Mouse (Mus musculus) forebrain, embryonic 12.5 days (tissue): ENCODE results near the gene Schip1. TPM values are rescaled to one million over a fixed set of nuclear protein-coding genes. Genes with fewer than 3 reads are reported as not detected.

Source experiments
- ATAC-seq: fragments of 200-750 bp; cut with Nextera tagmentation; 2 replicates; pipeline ENCODE4 v1.8.0; 2017; ENCODE audit warnings: moderate TSS enrichment; ENCODE audit not compliant: low FRiP score
- H3K27ac ChIP-seq: fragments of 300-500 bp; sonication (generic); 2 replicates; pipeline ENCODE4 v1.5.1; 2016; ENCODE audit warnings: mild to moderate bottlenecking
- H3K27me3 ChIP-seq: fragments of 300-500 bp; sonication (generic); 2 replicates; pipeline ENCODE4 v1.6.1; 2016; ENCODE audit warnings: mild to moderate bottlenecking
- H3K36me3 ChIP-seq: fragments of 300-500 bp; sonication (generic); replicated peaks from 2 replicates; pipeline ENCODE4 v1.6.1; 2016; ENCODE audit warnings: mild to moderate bottlenecking
- H3K4me1 ChIP-seq: fragments of 300-500 bp; sonication (generic); 2 replicates; pipeline ENCODE4 v1.6.1; 2016
- H3K4me2 ChIP-seq: fragments of 300-500 bp; sonication (generic); 2 replicates; pipeline ENCODE4 v1.6.1; 2016; ENCODE audit warnings: mild to moderate bottlenecking, moderate library complexity
- H3K4me3 ChIP-seq: fragments of 300-500 bp; sonication (generic); replicated peaks from 2 replicates; pipeline ENCODE4 v1.5.1; 2016; ENCODE audit warnings: mild to moderate bottlenecking
- H3K9ac ChIP-seq: fragments of 300-500 bp; sonication (generic); 2 replicates; pipeline ENCODE4 v1.6.1; 2016; ENCODE audit warnings: mild to moderate bottlenecking
- H3K9me3 ChIP-seq: fragments of 300-500 bp; sonication (generic); 2 replicates; pipeline ENCODE4 v1.6.1; 2016
- WGBS: fragments of 180-500 bp; shearing (Covaris S2); methylation state at CpG from one replicate; pipeline ENCODE4 v1.1.7; 2016; 5-methylcytosine and 5-hydroxymethylcytosine counted together
- polyA plus RNA-seq: library from polyadenylated mRNA; unstranded; fragments of >200 nt; fragmentation: Nextera tagmentation; extraction: Ambion mirVana; gene quantifications from 2 replicates; pipeline ENCODE4 v1.2.1, GENCODE M21; 2016

The Schip1 gene
- polyA plus RNA-seq, 1 experiment from 2014 or later, result 88.1 TPM

DNA sequence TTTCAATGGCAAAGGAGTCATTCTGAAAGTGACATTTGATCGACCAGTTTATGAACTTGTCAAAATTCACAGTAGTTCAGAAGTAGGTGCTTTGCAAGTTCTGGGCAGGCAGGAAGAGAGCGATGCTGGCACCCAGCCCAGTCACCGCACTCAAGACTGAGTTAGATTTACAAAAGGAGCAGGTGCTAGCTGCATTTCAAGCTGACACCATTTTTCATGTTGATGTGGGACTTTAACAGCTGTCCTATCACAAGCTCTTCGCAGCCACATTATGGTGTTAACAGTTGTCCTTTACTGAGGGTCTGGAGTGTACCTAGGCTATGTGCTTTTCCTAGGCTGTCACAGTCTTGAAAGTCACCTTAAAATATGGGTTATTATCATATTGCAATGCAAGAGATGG is 181.6 kb downstream of the Schip1 start:
- 75% methylated on average over 4 of the region's 4 CpGs for WGBS
- ATAC-seq, result no peak
- no peaks in the 10 kb centered on the region for H3K9me3 ChIP-seq
- H3K27me3 ChIP-seq, result no peaks in the 10 kb centered on the region
- no peak overlapping the region for H3K27ac ChIP-seq
- no peaks in the 10 kb centered on the region for H3K36me3 ChIP-seq
- H3K9ac ChIP-seq, result no peak overlapping the region
- no peak overlapping the region for H3K4me2 ChIP-seq
- H3K4me1 ChIP-seq, result 0 out of 2 replicates have a peak, but pooled peaks cover 2% of the 10 kb centered on the region
- no peak overlapping the region for H3K4me3 ChIP-seq

- Histone ChIP-seq H3K9ac (no peak overlapping the region), H3K9me3 (no peaks in the 10 kb centered on the region), H3K4me1 (no peaks in the 10 kb centered on the region), H3K27me3 (no peaks in the 10 kb centered on the region), H3K36me3 (no peaks in the 10 kb centered on the region), H3K27ac (no peak overlapping the region), H3K4me3 (no peak overlapping the region), H3K4me2 (no peak overlapping the region)
- ATAC-seq, result no peak
- WGBS, result 79% methylated on average over 2 of the region's 2 CpGs
Observed at GRCm38 (mm10) chr3:68250589-68250988, 186.0 kb downstream of the Schip1 start.

GRCm38 (mm10) chr3:68252335-68252734 is 187.7 kb downstream of the Schip1 start:
- no peaks in the 10 kb centered on the region for H3K36me3 ChIP-seq
- WGBS, result 59% methylated on average over 1 of the region's 1 CpGs
- ATAC-seq, result no peak

DNA sequence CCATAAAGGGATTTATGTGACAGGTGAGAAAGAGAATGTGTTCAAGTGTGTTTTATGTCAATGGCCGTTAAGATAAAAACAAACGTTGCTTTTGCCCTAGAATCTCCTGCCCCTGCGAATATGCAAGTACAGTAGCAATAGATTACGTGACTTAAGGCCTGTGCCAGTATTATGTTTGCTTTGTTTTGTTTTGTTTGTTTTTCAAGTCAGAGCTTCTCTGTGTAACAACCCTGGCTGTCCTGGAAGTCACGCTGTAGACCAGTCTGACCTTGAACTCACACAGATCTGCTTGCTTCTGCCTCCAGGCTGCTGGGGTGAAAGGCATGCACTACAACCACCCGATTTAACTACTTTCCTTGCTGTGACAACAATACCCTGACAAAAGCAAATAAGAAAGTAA is 197.7 kb downstream of the Schip1 start:
- Histone ChIP-seq H3K9ac (no peak overlapping the region), H3K9me3 (no peaks in the 10 kb centered on the region), H3K4me2 (no peak overlapping the region), H3K36me3 (no peaks in the 10 kb centered on the region), H3K27ac (no peak overlapping the region), H3K4me1 (no peaks in the 10 kb centered on the region), H3K27me3 (no peaks in the 10 kb centered on the region), H3K4me3 (no peak overlapping the region)
- ATAC-seq, result no peak
- 87% methylated on average over 6 of the region's 6 CpGs for WGBS

More at GRCm38 (mm10) chr3:68252335-68252734, 187.7 kb downstream of the Schip1 start:
- Histone ChIP-seq H3K4me1 (no peaks in the 10 kb centered on the region), H3K9me3 (no peaks in the 10 kb centered on the region), H3K4me2 (no peak overlapping the region), H3K27me3 (no peaks in the 10 kb centered on the region), H3K27ac (no peak overlapping the region), H3K9ac (no peak overlapping the region), H3K4me3 (no peak overlapping the region)

GRCm38 (mm10) chr3:68267905-68268304 is 203.3 kb downstream of the Schip1 start:
- 87% methylated on average over 4 of the region's 4 CpGs for whole genome bisulfite sequencing
- no peak for ATAC-seq

DNA sequence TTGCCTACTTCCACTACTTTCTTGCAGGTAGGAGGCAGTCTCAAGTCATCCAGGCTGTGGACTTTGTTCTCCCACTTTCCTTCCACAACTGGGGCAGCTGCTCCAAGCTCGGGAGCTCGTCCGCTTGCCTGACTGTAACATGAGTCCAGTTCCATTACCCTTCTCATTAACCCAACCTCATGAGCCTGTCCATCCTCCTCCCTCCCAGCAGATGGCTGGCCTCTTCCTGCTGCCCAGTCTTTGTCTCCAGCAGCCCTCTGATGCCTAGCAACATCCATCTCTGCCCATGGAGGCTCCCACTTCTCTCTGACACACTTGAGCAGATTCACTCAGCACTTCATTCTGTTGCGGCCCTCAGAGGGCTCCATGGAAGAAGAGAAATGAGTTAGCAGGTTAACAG is 204.6 kb downstream of the Schip1 start:
- Histone ChIP-seq H3K27ac (no peak overlapping the region), H3K9ac (no peak overlapping the region), H3K36me3 (no peaks in the 10 kb centered on the region), H3K4me1 (no peaks in the 10 kb centered on the region; the same call in 1 of the 2 replicates), H3K27me3 (no peaks in the 10 kb centered on the region), H3K4me2 (no peak overlapping the region), H3K9me3 (no peaks in the 10 kb centered on the region), H3K4me3 (no peak overlapping the region)
- 92% methylated on average over 4 of the region's 4 CpGs for WGBS
- ATAC-seq, result no peak

More at GRCm38 (mm10) chr3:68267905-68268304, 203.3 kb downstream of the Schip1 start:
- H3K9me3 ChIP-seq, result no peaks in the 10 kb centered on the region
- no peak overlapping the region for H3K4me2 ChIP-seq
- H3K27me3 ChIP-seq, result no peaks in the 10 kb centered on the region
- no peaks in the 10 kb centered on the region for H3K36me3 ChIP-seq
- no peak overlapping the region for H3K4me3 ChIP-seq
- no peak overlapping the region for H3K9ac ChIP-seq
- H3K27ac ChIP-seq, result no peak overlapping the region
- no peaks in the 10 kb centered on the region; the same call in 1 of the 2 replicates for H3K4me1 ChIP-seq

DNA sequence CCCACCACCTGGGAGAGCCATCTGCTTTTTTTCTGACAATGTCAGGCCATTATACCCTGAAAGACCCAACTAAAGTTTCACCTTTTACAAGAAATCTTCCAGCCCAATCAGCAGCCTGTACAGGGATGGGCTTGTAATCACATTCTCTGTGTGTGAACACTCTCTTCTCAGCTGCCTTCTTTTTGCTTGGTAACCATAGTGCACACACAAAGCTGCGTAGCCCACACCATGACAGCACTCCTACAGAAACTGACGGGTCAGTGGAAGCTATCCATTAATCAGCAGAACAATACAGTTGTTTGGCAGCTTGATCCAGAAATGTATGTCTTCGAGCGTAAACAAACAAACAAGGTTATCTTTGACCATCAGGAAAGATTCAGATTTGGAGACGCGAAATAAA is 205.6 kb downstream of the Schip1 start:
- no peaks in the 10 kb centered on the region; the same call in 1 of the 2 replicates for H3K4me1 ChIP-seq
- H3K9me3 ChIP-seq, result no peaks in the 10 kb centered on the region
- no peak overlapping the region for H3K27ac ChIP-seq
- no peaks in the 10 kb centered on the region for H3K27me3 ChIP-seq
- H3K9ac ChIP-seq, result no peak overlapping the region
- H3K4me2 ChIP-seq, result no peak overlapping the region
- no peaks in the 10 kb centered on the region for H3K36me3 ChIP-seq
- no peak overlapping the region for H3K4me3 ChIP-seq
- 76% methylated on average over 6 of the region's 6 CpGs for WGBS
- peak; percentile 64 for ATAC-seq

- Histone ChIP-seq H3K9ac (no peak overlapping the region), H3K36me3 (no peaks in the 10 kb centered on the region), H3K27me3 (no peaks in the 10 kb centered on the region), H3K4me1 (no peaks in the 10 kb centered on the region; the same call in 1 of the 2 replicates), H3K4me3 (no peak overlapping the region), H3K9me3 (no peaks in the 10 kb centered on the region), H3K4me2 (no peak overlapping the region), H3K27ac (no peak overlapping the region)
- WGBS, result 22% methylated on average over 3 of the region's 3 CpGs
- ATAC-seq, result peak; percentile 75; the same call in 1 of the 2 replicates
Observed at GRCm38 (mm10) chr3:68271457-68271856, 206.9 kb downstream of the Schip1 start.

DNA sequence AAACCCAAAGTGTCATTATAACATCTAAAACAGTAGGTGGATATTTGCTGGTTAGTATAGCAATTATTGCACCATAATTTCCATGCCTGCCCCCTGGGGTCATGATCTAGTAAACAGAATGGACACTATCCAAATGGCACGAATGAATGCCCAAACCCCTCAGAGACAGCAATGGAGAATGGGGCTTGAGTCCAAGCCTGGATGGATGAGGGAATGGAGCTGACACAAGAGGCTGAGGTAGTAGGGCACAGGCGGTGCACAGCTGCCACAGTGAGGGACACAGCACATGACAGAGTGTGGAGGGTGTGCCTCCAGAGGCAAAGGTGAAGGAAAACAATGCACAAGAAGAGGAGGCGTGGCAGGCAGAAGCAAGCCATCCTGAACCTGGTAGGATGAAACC is 207.3 kb downstream of the Schip1 start:
- Histone ChIP-seq H3K4me3 (no peak overlapping the region), H3K9me3 (no peaks in the 10 kb centered on the region), H3K4me1 (no peaks in the 10 kb centered on the region; the same call in 1 of the 2 replicates), H3K4me2 (no peak overlapping the region), H3K36me3 (no peaks in the 10 kb centered on the region), H3K9ac (no peak overlapping the region), H3K27ac (no peak overlapping the region), H3K27me3 (no peaks in the 10 kb centered on the region)
- WGBS, result 52% methylated on average over 3 of the region's 3 CpGs
- ATAC-seq, result 0 out of 2 replicates have a peak, but pooled peaks have one; percentile 33

DNA sequence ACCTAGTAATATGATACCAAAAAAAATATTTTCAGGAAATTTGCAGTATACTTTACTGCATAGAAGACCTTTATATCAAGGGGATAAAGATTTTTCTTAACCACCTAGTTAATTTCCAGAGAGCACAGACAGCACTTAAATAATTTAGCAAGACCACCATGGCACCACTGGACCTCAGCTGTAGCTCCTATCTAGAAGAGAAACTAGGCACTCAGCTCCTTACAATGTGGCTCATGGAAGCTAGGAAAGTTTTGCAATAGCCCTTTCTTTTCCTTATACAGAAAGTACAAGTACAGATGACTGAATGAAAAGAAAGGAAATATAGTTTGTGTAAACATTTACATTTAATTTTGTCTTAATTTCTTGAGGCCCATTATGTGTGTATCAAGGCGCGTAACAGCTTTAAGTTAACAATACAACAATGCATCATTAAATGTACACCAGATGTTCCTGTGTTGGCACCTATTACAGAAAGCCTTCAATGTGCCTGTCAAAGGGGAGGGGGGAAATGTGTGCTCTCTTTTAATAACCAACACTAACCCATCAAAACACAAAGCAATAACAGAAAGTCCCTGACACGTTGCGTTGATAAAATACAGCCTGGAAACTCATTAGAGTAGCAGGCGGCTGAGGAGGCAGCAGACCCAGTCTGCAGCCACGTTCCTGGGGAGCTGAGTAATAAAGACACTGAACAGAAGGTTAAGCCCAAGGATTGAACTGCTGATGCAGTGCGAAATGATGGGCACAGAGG is 218.4 kb downstream of the Schip1 start:
- H3K9ac ChIP-seq, result no peak overlapping the region
- ATAC-seq, result peak; percentile 83
- H3K4me3 ChIP-seq, result no peak overlapping the region
- no peaks in the 10 kb centered on the region for H3K36me3 ChIP-seq
- peaks cover 9% of the 10 kb centered on the region for H3K4me1 ChIP-seq
- WGBS, result 27% methylated on average over 7 of the region's 7 CpGs
- H3K4me2 ChIP-seq, result 0 out of 2 replicates have a peak overlapping the region, but pooled peaks have one; percentile 8
- no peaks in the 10 kb centered on the region for H3K27me3 ChIP-seq
- no peaks in the 10 kb centered on the region for H3K9me3 ChIP-seq
- H3K27ac ChIP-seq, result no peak overlapping the region

GRCm38 (mm10) chr3:68283595-68283991 is 219.0 kb downstream of the Schip1 start:
- H3K4me1 ChIP-seq, result peaks cover 9% of the 10 kb centered on the region
- no peaks in the 10 kb centered on the region for H3K27me3 ChIP-seq
- 54% methylated on average over 10 of the region's 10 CpGs for WGBS
- no peak overlapping the region for H3K9ac ChIP-seq
- H3K4me2 ChIP-seq, result 0 out of 2 replicates have a peak overlapping the region, but pooled peaks have one; percentile 8
- H3K36me3 ChIP-seq, result no peaks in the 10 kb centered on the region
- H3K27ac ChIP-seq, result no peak overlapping the region
- ATAC-seq, result no peak
- no peaks in the 10 kb centered on the region for H3K9me3 ChIP-seq
- H3K4me3 ChIP-seq, result no peak overlapping the region

DNA sequence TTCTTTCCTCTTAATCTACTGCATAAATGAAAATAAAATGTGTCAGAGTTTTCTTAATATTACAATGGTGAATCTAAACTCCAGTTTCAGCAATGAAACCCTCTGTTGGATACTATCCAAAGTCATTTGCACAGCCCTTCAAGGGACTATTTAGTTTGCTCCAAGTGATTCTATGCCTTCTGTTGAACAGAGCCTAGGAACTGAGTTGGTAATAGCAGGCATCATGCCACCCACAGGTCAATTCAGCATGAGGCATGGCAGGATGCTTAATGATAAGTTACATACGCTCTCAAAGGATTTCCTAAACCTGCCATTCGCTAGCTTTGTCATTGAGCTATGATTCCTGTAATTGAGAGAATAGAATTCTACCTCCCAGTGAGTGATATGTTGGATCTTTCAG is 219.9 kb downstream of the Schip1 start:
- Histone ChIP-seq H3K9me3 (no peaks in the 10 kb centered on the region), H3K4me2 (no peak overlapping the region), H3K4me3 (no peak overlapping the region), H3K4me1 (peaks cover 9% of the 10 kb centered on the region), H3K9ac (no peak overlapping the region), H3K27ac (no peak overlapping the region), H3K36me3 (no peaks in the 10 kb centered on the region), H3K27me3 (no peaks in the 10 kb centered on the region)
- no peak for ATAC-seq
- WGBS, result 87% methylated on average over 2 of the region's 2 CpGs

DNA sequence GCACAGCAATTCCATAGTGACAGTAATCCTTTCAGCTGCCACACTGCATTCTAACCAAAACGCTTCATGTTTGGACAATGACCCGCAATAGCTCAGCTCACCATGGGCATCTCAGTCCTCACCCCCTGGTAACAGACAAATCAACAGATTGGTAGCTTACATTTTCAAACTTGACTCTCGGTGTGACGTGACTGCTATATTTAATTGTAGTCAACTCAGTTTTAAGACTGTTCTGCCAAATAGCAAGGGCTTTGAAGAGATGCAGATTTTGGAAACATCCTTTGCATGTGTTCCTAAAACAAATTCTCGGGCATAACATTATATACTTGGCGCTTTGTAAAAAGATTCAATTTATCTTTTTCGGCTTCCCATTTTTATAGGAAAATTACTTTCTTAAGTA is 232.2 kb downstream of the Schip1 start:
- H3K27me3 ChIP-seq, result no peaks in the 10 kb centered on the region
- no peak overlapping the region for H3K9ac ChIP-seq
- no peak overlapping the region for H3K4me2 ChIP-seq
- no peak overlapping the region for H3K4me3 ChIP-seq
- H3K9me3 ChIP-seq, result no peaks in the 10 kb centered on the region
- H3K27ac ChIP-seq, result no peak overlapping the region
- ATAC-seq, result no peak
- WGBS, result 88% methylated on average over 7 of the region's 7 CpGs
- no peaks in the 10 kb centered on the region for H3K4me1 ChIP-seq
- no peaks in the 10 kb centered on the region for H3K36me3 ChIP-seq
